Mouse (Mus musculus) kidney, postnatal 14 days (tissue): Measurements from ENCODE around the gene Slc25a47.

Experiments used
- DNase-seq: peaks from one replicate; pipeline ENCODE4 v3.0.0; 2022; ENCODE audit warnings: mixed read lengths

Gene Slc25a47

GRCm38 (mm10) chr12:108865007-108865494 is 29.2 kb downstream of the Slc25a47 start:
- peak; percentile 34 for DNase-seq

GRCm38 (mm10) chr12:108869575-108869974 is 33.7 kb downstream of the Slc25a47 start:
- DNase-seq: no peak

- DNase-seq: no peak
Observed at GRCm38 (mm10) chr12:108873122-108873521, 37.3 kb downstream of the Slc25a47 start.

- no peak for DNase-seq
Observed at GRCm38 (mm10) chr12:108879138-108879537, 43.3 kb downstream of the Slc25a47 start.

GRCm38 (mm10) chr12:108880606-108881005 is 44.8 kb downstream of the Slc25a47 start:
- DNase-seq: no peak

GRCm38 (mm10) chr12:108881192-108881591 is 45.3 kb downstream of the Slc25a47 start:
- no peak for DNase-seq

GRCm38 (mm10) chr12:108882776-108883175 is 46.9 kb downstream of the Slc25a47 start:
- DNase-seq: no peak

- DNase-seq: no peak
Observed at GRCm38 (mm10) chr12:108885906-108886305, 50.1 kb downstream of the Slc25a47 start.

- no peak for DNase-seq
Observed at GRCm38 (mm10) chr12:108887077-108887476, 51.2 kb downstream of the Slc25a47 start.

GRCm38 (mm10) chr12:108888632-108889031 is 52.8 kb downstream of the Slc25a47 start:
- no peak for DNase-seq

- DNase-seq: peak; percentile 19
Observed at GRCm38 (mm10) chr12:108892989-108893714, 57.3 kb downstream of the Slc25a47 start, which contains the start of gene Wdr25. Wdr25 (plus strand) TSS chr12:108893631.

GRCm38 (mm10) chr12:108893715-108894431 is 58.0 kb downstream of the Slc25a47 start, which contains the start of gene Wars:
Wars (minus strand) TSS chr12:108894174.
- peak; percentile 97 for DNase-seq

- no peak for DNase-seq
Observed at GRCm38 (mm10) chr12:108894432-108894816, 58.6 kb downstream of the Slc25a47 start.

- peak; percentile 57 for DNase-seq
Observed at GRCm38 (mm10) chr12:108896006-108896405, 60.2 kb downstream of the Slc25a47 start.

- DNase-seq: peak; percentile 32
Observed at GRCm38 (mm10) chr12:108901346-108901745, 65.5 kb downstream of the Slc25a47 start.

GRCm38 (mm10) chr12:108902940-108903339 is 67.1 kb downstream of the Slc25a47 start:
- peak; percentile 49 for DNase-seq

GRCm38 (mm10) chr12:108903600-108904275 is 67.9 kb downstream of the Slc25a47 start:
- DNase-seq: peak; percentile 68

- peak; percentile 14 for DNase-seq
Observed at GRCm38 (mm10) chr12:108904276-108904653, 68.4 kb downstream of the Slc25a47 start.

- peak; percentile 18 for DNase-seq
Observed at GRCm38 (mm10) chr12:108905620-108906302, 69.9 kb downstream of the Slc25a47 start.

- DNase-seq: peak; percentile 19
Observed at GRCm38 (mm10) chr12:108906398-108906797, 70.6 kb downstream of the Slc25a47 start.
